Mouse (Mus musculus) myocyte (in vitro differentiated cells): ENCODE measurements around the gene Mfsd4b5. TPM values are rescaled to one million over a fixed set of nuclear protein-coding genes. Genes with fewer than 3 reads are reported as not detected.
"Not testable (repeated sequence)": the region's sequence is repeated elsewhere in the genome, so short reads cannot be mapped to it uniquely, and the experiment has no call there.

Source experiments
- H3K27me3 ChIP-seq: one replicate; pipeline ENCODE4 v1.6.1; 2011; ENCODE audit not compliant: control insufficient read depth, insufficient read depth, insufficient read length
- H3K36me3 ChIP-seq: one replicate; pipeline ENCODE4 v1.6.1; 2011; ENCODE audit not compliant: control insufficient read depth, insufficient read depth
- H3K4me2 ChIP-seq: one replicate; pipeline ENCODE4 v1.6.1; 2011; ENCODE audit warnings: low read depth, control low read depth
- H3K4me3 ChIP-seq: one replicate; pipeline ENCODE4 v1.5.1; 2011; ENCODE audit warnings: mild to moderate bottlenecking, control low read depth, moderate library complexity
- H3K79me2 ChIP-seq: one replicate; pipeline ENCODE4 v1.6.1; 2011; ENCODE audit not compliant: control insufficient read depth, insufficient read depth
- H3ac ChIP-seq: one replicate; pipeline ENCODE4 v1.6.1; 2011; ENCODE audit not compliant: control insufficient read depth, insufficient read length
- CEBPB ChIP-seq: IDR thresholded peaks from 2 replicates; pipeline ENCODE4 v1.6.1; 2011; ENCODE audit warnings: mild to moderate bottlenecking, moderate library complexity; ENCODE audit not compliant: poor library complexity, insufficient read depth, severe bottlenecking
- E2F4 ChIP-seq: IDR thresholded peaks from one replicate; pipeline ENCODE4 v1.6.1; 2011; ENCODE audit warnings: mild to moderate bottlenecking, control low read depth, moderate library complexity; ENCODE audit not compliant: insufficient read depth
- MAX ChIP-seq: IDR thresholded peaks from one replicate; pipeline ENCODE4 v1.6.1; 2011; ENCODE audit warnings: low read depth, mild to moderate bottlenecking, control low read depth
- MYOD1 ChIP-seq, 3 experiments: IDR thresholded peaks; one replicate each; pipeline ENCODE4 v1.6.1; 2011; ENCODE audit warnings: control low read depth in 2 of 3, low read depth in 2 of 3, mild to moderate bottlenecking in 2 of 3, moderate library complexity in 1 of 3; ENCODE audit not compliant: insufficient read length in 2 of 3, control insufficient read depth in 1 of 3
- MYOG ChIP-seq, 3 experiments: IDR thresholded peaks; one replicate each; pipeline ENCODE4 v1.6.1; 2011; ENCODE audit warnings: control low read depth in 2 of 3, low read depth in 2 of 3, mild to moderate bottlenecking in 2 of 3; ENCODE audit not compliant: insufficient read length in 2 of 3, control insufficient read depth in 1 of 3, insufficient read depth in 1 of 3
- POLR2A ChIP-seq: IDR thresholded peaks from one replicate; pipeline ENCODE4 v1.6.1; 2011; ENCODE audit warnings: low read depth, mild to moderate bottlenecking, control low read depth, moderate library complexity; ENCODE audit not compliant: insufficient read length
- POLR2AphosphoS2 ChIP-seq: IDR thresholded peaks from one replicate; pipeline ENCODE4 v1.6.1; 2011; ENCODE audit warnings: low read depth, control low read depth; ENCODE audit not compliant: insufficient read length
- REST ChIP-seq: IDR thresholded peaks from one replicate; pipeline ENCODE4 v1.6.1; 2011; ENCODE audit warnings: mild to moderate bottlenecking, control low read depth, moderate library complexity; ENCODE audit not compliant: insufficient read depth, insufficient read length
- SRF ChIP-seq: IDR thresholded peaks from one replicate; pipeline ENCODE4 v1.6.1; 2011; ENCODE audit warnings: low read depth; ENCODE audit not compliant: control insufficient read depth, insufficient read length
- TCF12 ChIP-seq: IDR thresholded peaks from one replicate; pipeline ENCODE4 v1.6.1; 2011; ENCODE audit warnings: mild to moderate bottlenecking, control low read depth; ENCODE audit not compliant: poor library complexity, insufficient read depth, severe bottlenecking
- TCF3 ChIP-seq: IDR thresholded peaks from one replicate; pipeline ENCODE4 v1.6.1; 2011; ENCODE audit warnings: low read depth, control low read depth; ENCODE audit not compliant: insufficient read length
- USF1 ChIP-seq: IDR thresholded peaks from one replicate; pipeline ENCODE4 v1.6.1; 2011; ENCODE audit warnings: low read depth, mild to moderate bottlenecking, control low read depth, moderate library complexity
- polyA plus RNA-seq: library from polyadenylated mRNA; unstranded; fragments of >200 nt; fragmentation: generic; extraction: Trizol; gene quantifications from one replicate; pipeline ENCODE4 v1.2.1, GENCODE M21; 2012; ENCODE audit warnings: missing spikeins

Mfsd4b5 gene
- polyA plus RNA-seq, 1 experiment = 0.04 TPM

- Histone ChIP-seq H3K4me2 (no peak overlapping the region), H3ac (no peak overlapping the region), H3K79me2 (no peaks in the 10 kb centered on the region), H3K27me3 (peaks cover 7% of the 10 kb centered on the region), H3K4me3 (no peak overlapping the region), H3K36me3 (no peaks in the 10 kb centered on the region)
- no peak for TF ChIP-seq MAX
- no peak for TF ChIP-seq TCF3
- no peak for TF ChIP-seq POLR2AphosphoS2
- TF ChIP-seq REST = no peak
- no peak for TF ChIP-seq POLR2A
- no peak for TF ChIP-seq CEBPB
- no peak for TF ChIP-seq SRF
- TF ChIP-seq USF1 = no peak
- TF ChIP-seq E2F4 = no peak
- no peak for TF ChIP-seq MYOD1 (IDR thresholded peaks at IDR 0.05; ENCODE audit: control insufficient read depth in 1 of 3, insufficient read length in 2 of 3, low read depth in 2 of 3)
- TF ChIP-seq MYOG (IDR thresholded peaks at IDR 0.05; ENCODE audit: control insufficient read depth in 1 of 3, insufficient read depth in 1 of 3, insufficient read length in 2 of 3, low read depth in 2 of 3) = no peak
- no peak for TF ChIP-seq TCF12
These were observed 34.0 kb upstream of the Mfsd4b5 start for GRCm38 (mm10) chr10:40020401-40020800.

- Histone ChIP-seq H3ac (no peak overlapping the region), H3K4me2 (no peak overlapping the region), H3K79me2 (no peaks in the 10 kb centered on the region), H3K4me3 (no peak overlapping the region), H3K27me3 (peaks cover 7% of the 10 kb centered on the region), H3K36me3 (no peaks in the 10 kb centered on the region)
- TF ChIP-seq MAX (no peak), TCF3 (no peak), MYOG (IDR thresholded peaks at IDR 0.05; ENCODE audit: control insufficient read depth in 1 of 3, insufficient read depth in 1 of 3, insufficient read length in 2 of 3, low read depth in 2 of 3) (no peak), SRF (no peak), CEBPB (no peak), POLR2AphosphoS2 (no peak), E2F4 (no peak), TCF12 (no peak), MYOD1 (IDR thresholded peaks at IDR 0.05; ENCODE audit: control insufficient read depth in 1 of 3, insufficient read length in 2 of 3, low read depth in 2 of 3) (no peak), POLR2A (no peak), REST (no peak), USF1 (no peak)
These were observed 33.0 kb upstream of the Mfsd4b5 start for GRCm38 (mm10) chr10:40019492-40019891.

GRCm38 (mm10) chr10:40018261-40018860, 31.9 kb upstream of the Mfsd4b5 start:
- peaks cover 7% of the 10 kb centered on the region for H3K27me3 ChIP-seq
- H3K4me3 ChIP-seq = no peak overlapping the region
- H3K79me2 ChIP-seq = no peaks in the 10 kb centered on the region
- no peaks in the 10 kb centered on the region for H3K36me3 ChIP-seq
- H3ac ChIP-seq = no peak overlapping the region
- H3K4me2 ChIP-seq = no peak overlapping the region
- TF ChIP-seq POLR2A = no peak
- no peak for TF ChIP-seq MAX
- no peak for TF ChIP-seq USF1
- TF ChIP-seq SRF = no peak
- no peak for TF ChIP-seq TCF3
- TF ChIP-seq REST = no peak
- no peak for TF ChIP-seq MYOG (IDR thresholded peaks at IDR 0.05; ENCODE audit: control insufficient read depth in 1 of 3, insufficient read depth in 1 of 3, insufficient read length in 2 of 3, low read depth in 2 of 3)
- no peak for TF ChIP-seq CEBPB
- TF ChIP-seq TCF12 = no peak
- no peak for TF ChIP-seq POLR2AphosphoS2
- TF ChIP-seq E2F4 = no peak
- no peak for TF ChIP-seq MYOD1 (IDR thresholded peaks at IDR 0.05; ENCODE audit: control insufficient read depth in 1 of 3, insufficient read length in 2 of 3, low read depth in 2 of 3)

GRCm38 (mm10) chr10:40009591-40009990, 23.1 kb upstream of the Mfsd4b5 start:
- no peak overlapping the region for H3ac ChIP-seq
- no peak overlapping the region for H3K4me3 ChIP-seq
- no peaks in the 10 kb centered on the region for H3K79me2 ChIP-seq
- no peak overlapping the region for H3K4me2 ChIP-seq
- TF ChIP-seq TCF12 = no peak
- no peak for TF ChIP-seq CEBPB
- TF ChIP-seq POLR2AphosphoS2 = no peak
- no peak for TF ChIP-seq MYOD1 (IDR thresholded peaks at IDR 0.05; ENCODE audit: control insufficient read depth in 1 of 3, insufficient read length in 2 of 3, low read depth in 2 of 3)
- no peak for TF ChIP-seq REST
- TF ChIP-seq SRF = no peak
- no peak for TF ChIP-seq MYOG (IDR thresholded peaks at IDR 0.05; ENCODE audit: control insufficient read depth in 1 of 3, insufficient read depth in 1 of 3, insufficient read length in 2 of 3, low read depth in 2 of 3)
- no peak for TF ChIP-seq USF1
- TF ChIP-seq E2F4 = no peak
- peaks cover 6% of the 10 kb centered on the region for H3K27me3 ChIP-seq
- no peaks in the 10 kb centered on the region for H3K36me3 ChIP-seq

- not testable (repeated sequence) for H3K4me3 ChIP-seq, H3K36me3 ChIP-seq, H3K79me2 ChIP-seq, H3ac ChIP-seq, H3K27me3 ChIP-seq, H3K4me2 ChIP-seq
These were observed 22.4 kb upstream of the Mfsd4b5 start for GRCm38 (mm10) chr10:40008847-40009246.
